Mouse (Mus musculus): ENCODE measurements around the gene Onecut1. TPM values are rescaled to one million over a fixed set of nuclear protein-coding genes. Genes with fewer than 3 reads are reported as not detected.

Onecut1 gene
- polyA plus RNA-seq, 2 experiments = not detected

- Histone ChIP-seq H3K36me3 (ENCODE audit: control insufficient read depth, insufficient read depth, low read length) (no peaks in the 10 kb centered on the region), H3K27ac (replicated peaks; ENCODE audit: low read depth, low read length) (no peak overlapping the region), H3K9me3 (ENCODE audit: control insufficient read depth, low read length) (no peaks in the 10 kb centered on the region), H3K4me2 (replicated peaks; ENCODE audit: low read depth, low read length, severe bottlenecking) (no peak overlapping the region), H3K9ac (ENCODE audit: low read depth, low read length, severe bottlenecking) (no peak overlapping the region), H3K27me3 (ENCODE audit: control insufficient read depth, insufficient read depth, low read length) (peaks cover 91% of the 10 kb centered on the region), H3K4me1 (ENCODE audit: control insufficient read depth, insufficient read depth, low read length) (peaks cover 5% of the 10 kb centered on the region), H3K4me3 (replicated peaks; ENCODE audit: low read length) (no peak overlapping the region)
- WGBS = 13% methylated on average over 27 of the region's 27 CpGs
- no peak for DNase-seq (ENCODE audit: low spot score)
- no peak for ATAC-seq (ENCODE audit: low FRiP score, low read depth)
- TF ChIP-seq POLR2A (IDR thresholded peaks at IDR 0.05; ENCODE audit: borderline replicate concordance, extremely low read depth, insufficient read depth, insufficient read length) = no peak
Observed at GRCm38 (mm10) chr9:74866596-74867313, 5.0 kb downstream of the Onecut1 start.

DNA sequence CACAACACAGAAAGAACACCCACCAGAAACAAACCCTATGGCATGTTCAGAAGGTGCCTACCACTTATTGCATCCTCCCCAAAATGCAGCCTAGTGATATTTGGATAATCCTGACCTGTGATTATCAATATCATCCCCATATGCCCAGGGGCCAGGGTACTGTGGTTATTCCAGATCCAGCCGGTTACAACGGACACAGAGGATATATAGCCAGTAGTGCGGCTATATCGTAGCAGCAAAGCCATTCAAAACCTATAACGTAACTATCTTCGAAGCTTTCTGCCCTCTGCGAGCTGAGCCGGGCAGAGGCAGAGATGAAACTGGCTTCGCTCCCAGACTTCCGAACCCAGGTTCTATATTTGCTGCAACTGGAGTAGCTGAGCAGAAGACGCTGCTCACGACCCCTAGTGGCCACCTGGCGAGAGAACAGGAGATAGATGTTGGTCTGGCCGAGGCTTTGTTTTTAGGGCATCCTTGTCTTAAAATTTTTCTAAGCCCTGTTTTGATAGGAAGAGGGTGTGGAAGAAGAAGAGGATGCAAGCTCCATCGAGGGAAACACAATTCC lies 6.0 kb downstream of the Onecut1 start:
- H3K4me1 ChIP-seq (ENCODE audit: control insufficient read depth, insufficient read depth, low read length) = no peaks in the 10 kb centered on the region
- H3K4me2 ChIP-seq (replicated peaks; ENCODE audit: low read depth, low read length, severe bottlenecking) = no peak overlapping the region
- no peak for TF ChIP-seq POLR2A (IDR thresholded peaks at IDR 0.05; ENCODE audit: borderline replicate concordance, extremely low read depth, insufficient read depth, insufficient read length)
- no peak overlapping the region for H3K27ac ChIP-seq (replicated peaks; ENCODE audit: low read depth, low read length)
- peaks cover 85% of the 10 kb centered on the region for H3K27me3 ChIP-seq (ENCODE audit: control insufficient read depth, insufficient read depth, low read length)
- ATAC-seq (ENCODE audit: low FRiP score, low read depth) = no peak
- no peak overlapping the region for H3K4me3 ChIP-seq (replicated peaks; ENCODE audit: low read length)
- DNase-seq (ENCODE audit: low spot score) = peak; percentile 48
- no peaks in the 10 kb centered on the region for H3K36me3 ChIP-seq (ENCODE audit: control insufficient read depth, insufficient read depth, low read length)
- WGBS = 10% methylated on average over 15 of the region's 15 CpGs
- H3K9ac ChIP-seq (ENCODE audit: low read depth, low read length, severe bottlenecking) = no peak overlapping the region
- no peaks in the 10 kb centered on the region for H3K9me3 ChIP-seq (ENCODE audit: control insufficient read depth, low read length)

- no peaks in the 10 kb centered on the region for H3K4me1 ChIP-seq (ENCODE audit: control insufficient read depth, insufficient read depth, low read length)
- WGBS = 6% methylated on average over 22 of the region's 22 CpGs
- H3K27ac ChIP-seq (replicated peaks; ENCODE audit: low read depth, low read length) = no peak overlapping the region
- H3K9me3 ChIP-seq (ENCODE audit: control insufficient read depth, low read length) = no peaks in the 10 kb centered on the region
- no peak for TF ChIP-seq POLR2A (IDR thresholded peaks at IDR 0.05; ENCODE audit: borderline replicate concordance, extremely low read depth, insufficient read depth, insufficient read length)
- no peak overlapping the region for H3K9ac ChIP-seq (ENCODE audit: low read depth, low read length, severe bottlenecking)
- DNase-seq (ENCODE audit: low spot score) (peak; percentile 65), ATAC-seq (ENCODE audit: low FRiP score, low read depth) (peak; percentile 43; the same call in 1 of the 2 replicates)
- H3K27me3 ChIP-seq (ENCODE audit: control insufficient read depth, insufficient read depth, low read length) = peaks cover 82% of the 10 kb centered on the region
- H3K4me3 ChIP-seq (replicated peaks; ENCODE audit: low read length) = no peak overlapping the region
- no peak overlapping the region for H3K4me2 ChIP-seq (replicated peaks; ENCODE audit: low read depth, low read length, severe bottlenecking)
- H3K36me3 ChIP-seq (ENCODE audit: control insufficient read depth, insufficient read depth, low read length) = no peaks in the 10 kb centered on the region
Observed at GRCm38 (mm10) chr9:74868336-74868950, 6.7 kb downstream of the Onecut1 start.

- Histone ChIP-seq H3K27me3 (ENCODE audit: control insufficient read depth, insufficient read depth, low read length) (peaks cover 55% of the 10 kb centered on the region), H3K36me3 (ENCODE audit: control insufficient read depth, insufficient read depth, low read length) (no peaks in the 10 kb centered on the region), H3K4me3 (replicated peaks; ENCODE audit: low read length) (no peak overlapping the region), H3K4me1 (ENCODE audit: control insufficient read depth, insufficient read depth, low read length) (no peaks in the 10 kb centered on the region), H3K9ac (ENCODE audit: low read depth, low read length, severe bottlenecking) (no peak overlapping the region), H3K9me3 (ENCODE audit: control insufficient read depth, low read length) (no peaks in the 10 kb centered on the region), H3K27ac (replicated peaks; ENCODE audit: low read depth, low read length) (no peak overlapping the region), H3K4me2 (replicated peaks; ENCODE audit: low read depth, low read length, severe bottlenecking) (no peak overlapping the region)
- WGBS = 22% methylated on average over 13 of the region's 13 CpGs
- DNase-seq (ENCODE audit: low spot score) (peak; percentile 76), ATAC-seq (ENCODE audit: low FRiP score, low read depth) (no peak)
- no peak for TF ChIP-seq POLR2A (IDR thresholded peaks at IDR 0.05; ENCODE audit: borderline replicate concordance, extremely low read depth, insufficient read depth, insufficient read length)
Observed at GRCm38 (mm10) chr9:74870960-74871688, 9.4 kb downstream of the Onecut1 start.

DNA sequence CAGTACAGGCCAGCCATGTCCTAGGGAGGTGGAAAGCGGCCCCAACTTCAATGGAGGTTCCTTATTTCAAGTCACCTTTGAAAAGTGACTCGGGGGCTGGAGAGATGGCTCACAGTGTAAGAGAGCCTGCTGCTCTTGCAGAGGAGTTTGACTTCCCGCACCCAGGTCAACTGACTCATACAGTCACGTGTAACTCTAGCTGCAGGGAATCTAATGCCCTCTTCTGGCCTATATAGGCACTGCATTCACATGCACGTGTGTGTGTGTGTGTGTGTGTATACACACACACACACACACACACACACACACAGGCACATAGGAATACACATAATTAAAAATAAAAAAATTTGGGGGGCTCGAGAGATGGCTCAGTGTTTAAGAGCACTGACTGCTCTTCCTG lies 14.6 kb downstream of the Onecut1 start:
- H3K9ac ChIP-seq (ENCODE audit: low read depth, low read length, severe bottlenecking) = no peak overlapping the region
- no peak for TF ChIP-seq POLR2A (IDR thresholded peaks at IDR 0.05; ENCODE audit: borderline replicate concordance, extremely low read depth, insufficient read depth, insufficient read length)
- H3K27me3 ChIP-seq (ENCODE audit: control insufficient read depth, insufficient read depth, low read length) = peaks cover 9% of the 10 kb centered on the region; the same call in 1 of the 2 replicates
- no peaks in the 10 kb centered on the region for H3K36me3 ChIP-seq (ENCODE audit: control insufficient read depth, insufficient read depth, low read length)
- H3K9me3 ChIP-seq (ENCODE audit: control insufficient read depth, low read length) = no peaks in the 10 kb centered on the region
- no peak overlapping the region for H3K27ac ChIP-seq (replicated peaks; ENCODE audit: low read depth, low read length)
- 65% methylated on average over 6 of the region's 6 CpGs for WGBS
- no peaks in the 10 kb centered on the region for H3K4me1 ChIP-seq (ENCODE audit: control insufficient read depth, insufficient read depth, low read length)
- ATAC-seq (ENCODE audit: low FRiP score, low read depth) = no peak
- no peak overlapping the region for H3K4me2 ChIP-seq (replicated peaks; ENCODE audit: low read depth, low read length, severe bottlenecking)
- no peak overlapping the region for H3K4me3 ChIP-seq (replicated peaks; ENCODE audit: low read length)
- DNase-seq (ENCODE audit: low spot score) = no peak
